Mouse (Mus musculus) spleen, postnatal 10 days (tissue): Measurements from ENCODE around the gene Dnajc1.

Experiments
- DNase-seq, 2 experiments: peaks; one replicate each; pipeline ENCODE4 v3.0.0; 2021 to 2022; ENCODE audit warnings: low spot score in 2 of 2

Dnajc1 gene

DNA sequence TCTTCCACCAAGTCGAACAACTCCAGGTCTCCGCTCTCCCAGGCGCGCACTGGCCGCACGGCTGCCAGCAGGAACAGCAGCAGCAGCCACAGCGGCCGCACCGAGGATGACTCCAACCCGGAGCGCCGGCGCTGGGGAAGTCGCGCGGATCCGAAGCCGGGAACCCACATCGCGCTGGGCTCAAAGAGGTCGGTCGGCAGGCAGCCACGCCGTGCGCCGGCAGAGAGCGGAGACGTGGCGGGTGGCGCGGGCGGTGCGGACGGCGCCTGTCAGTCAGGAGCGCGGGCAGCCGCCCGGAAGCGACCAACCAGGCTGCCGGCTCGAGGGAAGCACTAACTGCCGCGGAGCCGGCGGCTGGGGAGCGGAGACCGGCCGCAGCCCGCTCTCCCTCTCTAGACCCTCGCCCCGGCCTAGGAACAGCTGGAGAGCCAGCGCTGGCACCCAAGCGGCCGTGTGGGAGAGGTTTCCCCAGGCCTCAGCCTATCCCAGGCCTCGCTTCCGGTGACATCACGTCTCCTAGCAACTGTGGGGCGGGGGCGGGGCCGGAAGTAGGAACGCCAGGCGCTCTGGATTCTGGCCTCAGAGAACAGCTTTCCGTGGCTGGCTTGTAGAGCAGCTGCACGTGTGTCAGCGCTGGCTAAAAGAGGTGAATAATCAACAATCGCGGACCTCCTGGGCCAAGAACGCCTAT, at the start of gene Dnajc1:
Gene Dnajc1, minus strand, starts transcription at position 500 of the 691 bp plus-strand sequence.
- peak; percentile 79 to 85 for DNase-seq

DNA sequence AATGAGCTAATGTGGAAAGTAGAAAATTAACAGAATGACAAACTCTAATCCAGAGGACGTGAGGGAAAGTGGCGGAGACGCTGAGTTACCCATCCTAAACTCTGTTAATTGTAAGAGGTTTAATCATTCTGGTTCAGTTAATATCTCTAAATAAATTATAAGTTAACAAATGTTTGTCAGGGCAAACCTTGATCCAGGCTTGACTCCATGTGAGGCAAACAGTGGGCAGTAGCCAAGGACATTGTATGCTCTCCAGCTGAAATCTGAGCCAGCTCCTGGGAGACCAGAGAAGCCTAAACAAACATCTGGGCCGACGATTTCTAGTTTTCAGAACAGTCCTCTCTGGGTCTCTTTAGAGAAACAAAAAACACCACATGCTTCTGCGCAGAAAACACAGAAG, 49.2 kb upstream of the Dnajc1 start:
- DNase-seq = no peak

DNA sequence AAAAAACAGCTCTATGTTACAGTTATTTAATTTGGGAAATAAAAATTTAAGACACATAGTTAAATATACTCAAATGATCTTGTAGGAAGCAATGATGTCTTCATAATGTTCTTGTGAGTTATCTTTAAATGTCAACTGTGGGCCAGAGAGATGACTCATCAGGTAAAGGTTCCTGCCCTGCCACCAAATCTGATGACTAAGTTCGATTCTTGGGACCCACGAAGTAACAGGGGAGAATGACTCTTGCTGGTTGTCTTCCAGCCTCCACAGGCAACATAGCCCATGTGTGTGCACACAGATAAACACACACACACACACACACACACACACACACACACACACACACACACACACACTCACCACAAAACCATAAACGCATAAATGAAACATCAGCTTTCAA, 22.6 kb upstream of the Dnajc1 start:
- no peak for DNase-seq

DNA sequence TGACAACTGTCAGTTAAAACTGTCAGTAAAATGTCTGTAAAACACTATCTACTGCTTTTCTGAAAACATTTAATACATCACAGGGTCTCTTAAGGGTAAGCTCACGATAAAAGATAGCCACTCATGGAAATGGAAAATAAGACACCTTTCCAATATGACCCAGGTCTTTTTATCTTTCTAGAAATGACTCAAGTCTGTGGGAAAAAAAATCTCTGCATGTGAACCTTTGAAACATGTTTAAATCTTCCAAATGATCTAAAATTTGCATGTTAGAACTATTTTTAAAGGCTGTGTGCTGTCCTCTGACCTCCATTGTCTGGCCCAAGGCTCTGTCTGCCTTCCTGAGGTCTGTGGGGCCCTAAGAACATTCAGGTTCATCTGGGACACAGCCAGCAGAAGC, 11.0 kb upstream of the Dnajc1 start:
- DNase-seq = no peak

DNA sequence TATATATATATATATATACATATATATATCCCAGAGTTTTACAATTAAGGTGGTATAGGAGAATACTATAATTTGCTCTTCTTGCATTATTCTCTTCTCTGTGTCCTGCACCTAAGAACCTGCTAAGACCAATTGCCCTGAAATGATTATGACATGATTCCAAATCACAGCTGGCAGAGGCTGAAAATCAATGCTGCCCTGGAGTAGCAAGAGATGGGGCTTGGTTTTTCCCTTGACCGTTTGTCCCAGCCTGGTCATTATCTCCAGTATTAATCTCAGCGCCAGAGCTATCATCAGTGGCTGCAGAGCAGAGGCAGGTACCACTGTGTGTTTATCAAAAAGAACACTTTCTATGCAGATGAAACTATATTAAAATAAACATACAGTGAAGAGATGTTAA, 9.1 kb upstream of the Dnajc1 start:
- DNase-seq = no peak

DNA sequence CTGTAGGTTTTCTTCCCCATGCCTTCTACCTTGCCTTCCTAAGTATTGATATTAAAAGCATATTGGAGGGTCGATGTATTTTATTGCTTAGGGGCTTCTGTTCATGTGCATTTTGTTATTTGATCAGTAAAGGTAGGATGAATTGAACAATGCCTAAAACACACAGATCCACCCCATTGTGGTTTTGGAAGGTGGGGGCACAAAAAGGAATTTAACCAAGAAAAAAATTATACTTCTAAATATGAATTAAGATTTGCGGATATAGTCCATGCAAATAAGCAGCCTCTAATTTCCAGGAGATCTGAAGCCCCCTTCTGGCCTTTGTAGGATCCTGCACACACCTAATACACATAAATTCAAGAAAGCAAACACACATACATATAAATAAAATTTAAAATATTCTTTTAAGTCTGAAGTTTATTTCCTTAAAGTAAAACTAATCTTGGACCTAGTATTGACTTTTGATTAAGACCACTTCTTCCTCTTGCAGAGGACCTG, 441 bp upstream of the Dnajc1 start:
- no peak for DNase-seq

DNA sequence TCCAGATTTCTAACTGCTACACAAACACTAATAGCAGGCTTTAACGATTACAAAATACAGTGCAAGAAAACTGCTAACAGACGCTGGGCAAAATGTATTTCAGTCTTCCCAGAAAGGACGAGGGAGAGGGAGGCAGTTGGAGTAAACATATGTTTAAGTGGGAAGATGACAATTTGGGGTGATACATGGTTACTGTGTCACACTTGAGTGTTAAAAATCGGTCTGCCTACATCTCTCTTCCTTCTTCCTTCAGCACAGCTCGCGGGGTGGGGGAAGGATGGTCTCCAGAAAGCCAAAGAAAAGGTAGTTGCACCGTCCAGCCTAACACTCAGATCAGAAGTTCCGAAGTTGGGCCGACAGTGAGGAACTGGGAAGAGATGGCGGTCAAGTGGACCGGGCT, 769 bp downstream of the Dnajc1 start:
- DNase-seq = no peak

DNA sequence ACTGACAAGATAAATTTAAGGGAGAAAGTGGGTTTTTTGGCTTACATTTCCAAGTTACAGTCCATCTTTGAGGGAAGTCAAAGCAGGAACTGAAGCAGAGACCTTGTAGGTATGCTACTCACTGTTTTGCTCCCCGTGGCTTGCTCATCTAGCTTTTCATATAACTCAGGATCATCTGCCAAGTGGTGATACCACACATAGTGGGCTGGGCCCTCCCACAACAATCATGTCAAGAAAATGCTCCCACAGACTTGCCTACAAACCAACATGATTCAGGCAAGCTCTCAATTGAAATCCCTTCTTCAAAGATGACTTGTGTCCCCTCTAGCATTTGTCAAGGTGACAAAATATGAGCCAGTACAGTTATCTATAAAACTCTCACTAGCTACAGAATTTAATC, 3.0 kb downstream of the Dnajc1 start:
- no peak for DNase-seq

DNA sequence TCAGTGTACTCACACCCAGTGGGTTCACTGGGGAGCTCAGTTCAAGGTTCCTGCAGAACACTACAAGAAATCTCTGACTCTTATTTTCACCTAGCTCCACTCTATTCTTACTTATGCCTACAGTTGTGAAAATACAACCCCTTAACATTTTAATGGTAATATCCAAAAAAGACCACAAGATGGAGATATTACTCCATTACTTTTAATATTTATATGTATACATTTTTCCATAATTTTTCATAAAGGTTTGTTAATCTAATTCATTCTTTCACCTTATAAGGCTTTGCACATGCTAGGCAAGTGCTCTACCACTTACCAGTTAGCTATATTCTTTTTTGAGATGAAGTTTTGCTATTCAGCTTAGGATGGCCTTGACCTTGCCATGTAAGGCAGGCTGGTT, 11.0 kb downstream of the Dnajc1 start:
- DNase-seq = no peak

DNA sequence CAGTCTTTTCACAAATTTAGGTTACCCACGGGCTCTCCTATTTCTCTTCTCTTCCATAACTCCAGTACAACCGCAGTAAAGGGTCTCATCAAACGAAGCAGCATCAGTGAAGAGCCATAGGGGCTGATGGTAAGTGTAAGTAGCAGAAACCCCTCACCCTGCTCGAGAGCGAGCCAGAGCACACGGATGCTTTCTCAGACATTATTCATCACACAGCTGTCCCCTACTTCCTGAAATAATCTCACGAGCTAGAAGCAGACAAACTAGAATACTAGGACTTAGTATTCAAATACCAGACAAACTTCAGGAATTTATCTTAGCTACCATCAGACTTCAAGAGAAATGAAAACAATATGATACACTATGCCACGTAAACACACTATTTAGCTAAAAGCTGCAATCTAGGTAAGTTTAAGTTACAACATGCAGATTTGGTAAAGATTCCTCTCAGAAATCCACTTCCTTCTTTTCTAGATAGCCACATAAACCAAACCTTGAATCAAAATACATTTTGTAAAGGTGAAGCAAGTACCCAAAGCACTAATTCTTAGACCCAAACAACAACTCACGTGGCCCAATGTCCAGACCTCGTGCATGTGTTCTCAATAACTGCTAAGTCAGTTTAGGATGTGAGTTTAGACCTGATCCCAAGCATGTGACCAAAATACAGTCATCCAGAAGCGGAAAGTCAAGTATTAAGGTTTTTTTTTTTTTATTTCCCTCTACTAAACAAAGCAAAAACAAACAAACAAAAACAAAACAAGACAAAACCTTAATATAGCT, 20.0 kb downstream of the Dnajc1 start:
- no peak for DNase-seq

DNA sequence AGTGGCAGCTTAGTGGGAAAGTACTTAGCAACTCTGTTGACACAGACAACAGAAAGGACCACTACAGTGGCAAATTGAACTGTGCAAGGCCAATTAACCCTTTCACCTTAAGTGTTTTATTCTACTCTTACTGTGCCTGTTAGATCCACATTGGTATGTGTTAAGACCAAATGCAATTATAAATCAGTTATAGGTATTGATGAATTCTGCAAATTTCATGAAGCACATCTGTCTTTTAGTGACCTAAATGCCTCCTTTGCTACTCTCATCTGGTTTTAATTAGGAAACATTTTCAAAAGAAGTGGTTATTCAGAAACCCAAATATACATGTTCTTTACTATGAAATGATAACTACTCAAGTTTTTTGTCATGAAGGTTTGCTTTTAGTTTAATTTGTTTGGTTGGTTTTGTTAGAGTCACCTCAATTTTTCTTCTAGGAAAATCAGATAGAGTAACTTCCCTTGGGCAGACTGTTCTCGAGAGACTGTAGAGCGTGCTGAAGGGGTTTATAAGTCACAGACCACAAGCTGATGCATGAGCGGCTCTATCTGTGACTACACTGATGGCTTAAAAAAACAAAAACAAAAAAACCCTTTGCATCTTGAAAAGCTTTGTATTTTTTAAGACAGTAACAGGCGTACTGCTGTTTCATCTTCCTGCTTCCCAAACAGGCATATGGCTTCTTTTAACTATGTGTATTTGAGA, 21.7 kb downstream of the Dnajc1 start:
- DNase-seq = no peak

DNA sequence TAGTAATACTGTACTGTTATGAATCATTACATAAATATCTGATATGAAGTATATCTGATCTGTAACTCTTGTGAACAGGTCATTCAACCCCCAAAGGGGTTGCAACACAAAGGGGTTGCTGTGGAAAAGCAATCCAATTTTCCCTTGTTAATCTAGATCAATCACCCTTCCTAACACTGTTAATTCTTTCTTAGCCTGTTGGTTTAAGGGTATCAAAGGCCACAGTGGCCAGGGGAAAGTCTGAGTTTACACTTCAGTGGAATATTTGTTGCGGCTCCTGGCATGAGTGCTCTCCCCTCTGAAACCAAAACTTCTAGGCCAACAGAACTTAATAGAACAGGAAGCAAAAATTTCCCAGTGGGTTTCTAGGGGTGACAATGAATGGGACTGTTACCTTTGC, 28.2 kb downstream of the Dnajc1 start:
- DNase-seq = no peak

DNA sequence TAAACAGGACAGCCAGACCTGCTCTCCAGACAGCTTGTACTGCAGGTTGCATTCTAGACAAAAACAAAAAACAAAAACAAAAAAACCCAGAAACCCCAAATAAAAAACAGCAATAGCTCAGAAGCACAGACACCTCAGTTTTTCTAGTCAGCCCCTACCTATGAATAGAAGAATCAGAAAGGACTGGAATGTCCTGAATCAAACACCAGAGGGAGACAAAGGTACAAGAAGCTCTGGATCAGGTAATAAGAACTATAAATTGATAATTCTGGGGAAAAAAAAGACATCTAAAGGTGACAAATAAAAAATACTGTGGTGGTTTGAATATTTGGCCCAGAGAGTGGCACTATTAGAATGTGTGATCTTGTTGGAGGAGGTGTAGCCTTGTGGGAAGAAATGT, 37.3 kb downstream of the Dnajc1 start:
- no peak for DNase-seq

DNA sequence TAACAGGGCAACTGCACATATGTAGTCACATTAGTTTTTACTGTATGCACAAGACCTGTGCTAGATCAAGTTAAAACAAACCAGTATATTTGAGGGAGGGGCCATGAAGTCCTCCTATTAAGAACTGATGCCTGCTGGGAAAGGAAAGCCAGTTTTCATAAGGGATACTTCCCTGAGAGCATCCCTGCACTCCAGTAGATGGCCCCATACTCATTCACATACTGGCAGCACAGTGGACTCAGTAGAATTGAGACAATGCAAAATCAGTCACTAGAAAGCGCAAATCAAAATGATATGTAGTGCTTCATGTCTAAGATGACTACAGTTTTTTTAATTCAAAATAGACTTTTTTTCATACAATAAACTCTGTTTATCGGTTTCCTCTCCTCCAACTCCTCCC, 40.0 kb downstream of the Dnajc1 start:
- DNase-seq = no peak

DNA sequence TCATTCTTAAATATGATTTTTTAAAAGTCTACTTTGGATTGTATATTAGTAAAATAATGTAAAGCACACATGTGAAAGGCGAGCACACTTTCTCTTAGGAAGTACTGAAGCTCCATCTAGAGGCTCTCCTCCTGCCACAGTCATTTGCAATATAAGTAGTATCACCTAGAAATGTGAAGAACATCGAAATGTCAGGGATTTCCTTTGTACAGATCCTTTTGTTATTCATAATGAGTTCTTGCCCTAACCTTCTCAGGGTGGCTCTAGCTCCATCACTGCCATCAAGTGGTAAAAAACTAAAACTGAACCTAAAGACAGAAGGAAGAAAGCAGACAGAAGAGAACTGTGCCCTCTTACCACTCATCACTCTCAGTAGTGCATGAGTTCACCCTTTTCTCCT, 49.2 kb downstream of the Dnajc1 start:
- no peak for DNase-seq

DNA sequence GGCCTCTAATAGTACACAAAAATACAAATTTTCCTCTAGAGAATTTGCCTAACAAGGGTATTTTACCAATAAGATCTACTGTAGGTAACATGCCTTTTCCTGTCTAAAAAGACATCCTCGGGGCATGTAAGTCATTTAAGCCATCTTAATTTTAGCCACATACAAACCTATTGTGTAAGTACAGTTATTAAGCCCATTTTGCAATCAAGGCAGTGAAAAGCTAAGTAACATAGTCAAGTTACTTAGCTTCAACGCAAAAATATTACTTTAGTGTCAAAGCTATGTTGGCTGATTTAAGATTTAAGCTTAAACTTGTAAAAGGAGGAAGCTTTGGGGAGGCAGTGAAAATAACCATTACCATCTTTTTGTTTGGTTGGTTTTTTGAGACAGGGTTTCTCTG, 74.0 kb downstream of the Dnajc1 start:
- DNase-seq = no peak

DNA sequence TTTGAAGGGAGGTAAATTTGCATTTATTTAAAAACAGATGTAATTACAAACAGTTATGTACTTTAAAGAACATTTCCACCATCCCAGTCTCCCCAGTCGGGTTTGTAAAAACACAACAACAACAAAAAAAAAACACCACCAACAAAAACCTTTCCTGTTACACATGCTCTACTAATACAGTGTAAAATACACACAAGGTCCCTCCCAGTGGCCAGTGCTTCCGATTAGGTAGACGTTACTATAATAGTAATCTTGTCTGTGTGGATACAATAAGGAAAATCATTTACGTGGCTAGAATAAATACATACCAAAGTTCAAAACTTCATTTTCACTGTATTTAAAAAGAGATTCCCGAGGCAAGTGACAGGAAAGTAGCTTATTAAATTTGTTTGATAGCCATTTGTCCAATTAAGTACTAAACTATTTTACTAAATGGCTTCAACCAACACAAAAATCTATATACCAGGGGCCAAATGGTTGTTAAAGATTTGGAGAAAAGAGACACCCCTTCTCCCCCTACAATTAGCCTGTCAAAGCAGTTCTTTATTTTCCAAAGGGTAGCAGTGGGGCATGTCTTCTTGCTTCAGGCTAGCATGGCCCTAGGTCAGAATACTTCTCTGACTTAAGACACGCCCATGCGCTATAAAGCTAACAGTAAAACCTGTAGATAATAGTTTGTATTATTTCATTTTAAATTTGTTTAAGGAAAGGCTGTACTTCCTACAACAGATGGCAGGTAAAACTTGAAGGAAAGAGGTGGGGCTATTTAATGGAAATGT, 74.9 kb downstream of the Dnajc1 start:
- DNase-seq = no peak

DNA sequence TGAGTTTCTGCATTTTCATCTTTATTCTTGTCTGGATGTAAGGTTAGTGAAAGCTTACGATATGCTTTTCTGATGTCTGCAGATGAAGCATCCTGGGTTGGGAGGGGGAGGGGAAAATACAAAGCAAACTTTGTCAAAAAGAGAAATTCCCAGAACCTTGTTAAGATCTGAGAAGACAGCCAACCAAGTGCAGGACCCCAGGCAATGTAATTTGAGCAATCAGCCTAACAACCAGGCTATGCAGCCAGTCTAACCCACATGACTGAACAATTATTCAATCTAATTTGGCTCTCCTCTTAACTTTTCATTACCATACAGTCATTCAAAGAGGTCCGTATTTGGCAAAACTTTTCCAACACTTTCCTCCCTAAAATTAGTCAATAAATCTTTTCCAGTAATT, 75.7 kb downstream of the Dnajc1 start:
- no peak for DNase-seq

DNA sequence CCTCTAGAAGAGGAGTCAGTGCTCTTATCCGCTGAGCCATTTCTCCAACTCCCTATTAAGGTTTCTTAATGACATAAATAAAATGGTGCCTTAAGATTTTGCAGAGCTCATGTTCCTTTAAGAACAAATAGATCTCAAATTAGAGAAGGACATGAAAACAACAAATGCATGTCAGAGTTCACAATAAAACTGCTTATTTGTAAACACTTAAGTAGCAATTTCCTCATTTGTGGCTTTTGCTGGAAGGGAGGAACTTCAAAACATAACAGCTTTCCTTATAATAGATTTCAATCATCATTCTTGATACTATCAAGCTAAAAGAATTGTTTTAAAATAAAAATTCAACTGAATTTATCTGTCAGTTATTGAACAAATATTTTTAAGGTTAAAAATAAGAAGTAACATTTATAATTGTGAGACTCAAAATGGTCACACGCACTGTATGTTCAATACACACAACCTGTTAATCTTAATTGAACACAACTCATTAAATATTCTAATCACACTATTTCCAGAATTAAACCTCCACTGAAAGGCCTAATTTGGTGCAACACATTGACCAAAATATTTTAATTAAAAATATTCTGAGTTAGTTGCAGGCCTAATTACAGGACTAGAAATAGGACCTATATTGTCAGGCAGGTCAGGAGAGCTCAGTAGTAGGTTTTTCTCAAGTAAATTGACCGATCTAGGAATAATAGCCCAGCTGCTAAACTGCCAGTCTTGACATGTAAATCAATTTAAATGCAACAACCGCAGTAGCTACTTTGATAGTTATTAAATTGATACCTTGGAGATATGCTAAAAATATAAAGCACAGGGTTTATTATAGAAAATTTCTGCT, 82.1 kb downstream of the Dnajc1 start:
- DNase-seq = no peak

DNA sequence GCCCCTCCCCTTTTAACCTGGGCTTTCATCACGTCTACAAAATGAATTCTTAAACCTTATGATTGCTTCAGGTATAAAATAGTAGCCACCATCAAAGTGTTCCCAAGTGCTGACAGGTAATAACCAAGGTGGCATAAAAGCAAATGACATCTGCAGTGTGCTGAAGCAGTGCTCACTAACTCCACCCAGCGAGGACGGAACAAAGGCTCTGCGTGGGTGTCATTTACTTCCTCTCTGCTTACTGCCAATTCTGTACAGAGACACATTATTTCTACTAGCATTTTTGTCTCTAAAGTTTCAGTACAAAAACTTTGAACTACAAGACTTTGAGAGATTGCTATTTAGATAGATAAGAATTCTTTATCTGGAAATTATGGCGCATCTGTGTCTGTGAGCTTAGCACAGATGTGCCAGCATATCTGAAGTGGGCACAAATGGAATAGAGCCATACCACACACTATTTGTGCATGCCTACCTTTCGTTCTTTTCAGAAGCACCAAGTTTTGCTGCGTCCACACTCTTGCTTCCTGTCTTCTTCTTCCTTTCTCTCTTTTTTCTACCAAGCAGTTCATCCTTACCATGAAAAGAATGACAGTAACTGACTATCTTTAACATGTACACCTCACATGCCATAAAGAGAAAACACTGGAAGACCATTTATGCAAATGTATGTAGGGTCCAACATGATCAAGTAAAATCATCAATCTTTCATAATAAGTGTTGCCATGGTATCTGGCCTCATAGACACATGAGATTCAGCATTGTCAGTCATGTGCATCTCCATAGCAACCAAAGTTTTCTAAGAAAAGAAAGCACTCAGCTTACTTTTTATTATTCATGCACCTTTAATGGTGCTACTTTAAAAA, 85.0 kb downstream of the Dnajc1 start:
- peak in 1 of 2 experiments; percentile 26 for DNase-seq
